Mouse (Mus musculus) brain, embryonic 14.5 days (tissue): Measurements from ENCODE around the gene Bcl2l10. TPM values are rescaled to one million over a fixed set of nuclear protein-coding genes. Genes with fewer than 3 reads are reported as not detected.

Source experiments
- DNase-seq: peaks from one replicate; pipeline ENCODE4 v3.0.0-alpha.2; 2011; ENCODE audit warnings: low read depth
- CTCF ChIP-seq: fragments of 200-500 bp; IDR thresholded peaks from 2 replicates; pipeline ENCODE4 v1.5.1; 2012; ENCODE audit warnings: inconsistent platforms, mild to moderate bottlenecking, moderate library complexity, borderline replicate concordance; ENCODE audit not compliant: insufficient read depth, insufficient read length; ENCODE audit errors: extremely low read depth
- POLR2A ChIP-seq: fragments of 200-500 bp; IDR thresholded peaks from 2 replicates; pipeline ENCODE4 v1.6.1; 2012; ENCODE audit warnings: mild to moderate bottlenecking, inconsistent platforms, borderline replicate concordance; ENCODE audit not compliant: poor library complexity, insufficient read depth, insufficient read length, severe bottlenecking; ENCODE audit errors: extremely low read depth
- polyA plus RNA-seq: library from polyadenylated mRNA; depleted of rRNA; stranded (reverse); fragments of >200 nt; gene quantifications from 2 replicates; pipeline ENCODE4 v1.2.3, GENCODE M21; 2012

The Bcl2l10 gene
- polyA plus RNA-seq, 1 experiment, result 0.08 TPM

GRCm38 (mm10) chr9:75314517-75315105, 32.9 kb upstream of the Bcl2l10 start:
- peak; percentile 75 for DNase-seq
- TF ChIP-seq POLR2A (no peak), CTCF (no peak)

DNA sequence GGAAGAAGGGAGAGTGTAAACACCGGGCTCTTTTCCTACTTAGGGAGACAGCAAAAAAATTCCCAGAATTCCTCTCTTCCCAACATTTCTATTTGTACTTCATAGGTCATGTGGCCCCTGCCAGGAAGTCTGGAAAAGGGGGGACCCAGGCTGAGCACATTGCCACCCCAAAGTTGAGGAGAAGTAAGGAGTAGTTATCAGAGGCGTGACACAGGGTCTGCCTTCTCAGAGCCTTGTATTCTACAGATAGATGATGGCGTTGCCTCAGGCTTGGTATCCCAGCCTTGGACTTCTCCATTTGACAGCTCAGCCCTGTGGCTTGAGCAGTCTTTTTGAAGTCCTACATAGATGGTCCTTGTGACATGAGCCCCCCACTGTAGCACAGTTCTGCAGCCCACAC, 32.3 kb upstream of the Bcl2l10 start:
- DNase-seq, result no peak
- no peak for TF ChIP-seq POLR2A
- TF ChIP-seq CTCF, result no peak

DNA sequence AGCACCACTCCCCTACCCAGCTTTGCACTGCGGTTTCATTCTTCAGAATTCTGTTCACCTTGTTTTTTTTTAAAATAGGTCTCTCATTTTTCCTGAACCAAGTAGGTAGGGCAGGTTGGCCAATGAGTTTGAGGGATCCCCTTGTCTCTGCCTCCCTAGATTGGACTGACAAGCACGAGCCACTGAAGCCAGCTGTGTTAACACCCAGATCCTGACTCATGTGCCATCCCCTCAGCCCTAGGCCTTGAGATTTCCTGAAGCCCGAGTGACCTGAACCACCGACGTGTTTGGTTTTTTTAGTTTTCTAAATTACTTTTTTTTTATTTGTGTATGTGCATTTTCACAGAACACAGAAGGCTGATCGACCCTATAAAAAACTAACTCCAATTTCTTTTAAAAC, 30.8 kb upstream of the Bcl2l10 start:
- DNase-seq, result no peak
- TF ChIP-seq POLR2A (no peak), CTCF (no peak)

DNA sequence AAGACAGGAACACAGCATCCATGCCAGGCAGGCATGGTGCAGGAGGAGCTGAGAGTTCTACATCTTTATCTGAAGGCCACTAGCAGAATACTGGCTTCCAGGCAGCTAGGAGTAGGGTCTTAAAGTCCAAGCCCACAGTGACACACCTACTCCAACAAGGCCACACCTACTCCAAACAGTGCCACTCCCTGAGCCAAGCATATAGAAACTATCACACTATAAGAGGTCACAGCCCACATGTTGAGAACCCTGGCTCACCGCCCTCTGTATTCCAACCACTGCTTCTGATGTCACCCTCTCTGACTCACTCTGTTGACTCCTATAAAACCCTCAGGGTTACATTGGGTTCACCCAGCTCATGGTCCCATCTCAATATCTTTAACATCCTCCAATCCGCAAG, 29.4 kb upstream of the Bcl2l10 start:
- no peak for DNase-seq
- TF ChIP-seq CTCF, result no peak
- TF ChIP-seq POLR2A, result no peak

GRCm38 (mm10) chr9:75319365-75319764, 28.2 kb upstream of the Bcl2l10 start:
- peak; percentile 31 for DNase-seq
- TF ChIP-seq POLR2A (no peak), CTCF (peak; percentile 12; the same call in 1 of the 2 replicates)

- no peak for TF ChIP-seq CTCF
- TF ChIP-seq POLR2A, result no peak
These were observed 25.3 kb upstream of the Bcl2l10 start for GRCm38 (mm10) chr9:75322099-75322885.

GRCm38 (mm10) chr9:75328047-75328446, 19.5 kb upstream of the Bcl2l10 start:
- no peak for DNase-seq
- TF ChIP-seq CTCF, result no peak
- TF ChIP-seq POLR2A, result no peak

More at GRCm38 (mm10) chr9:75322099-75322885, 25.3 kb upstream of the Bcl2l10 start:
- DNase-seq, result no peak

GRCm38 (mm10) chr9:75330821-75331220, 16.7 kb upstream of the Bcl2l10 start:
- no peak for DNase-seq
- no peak for TF ChIP-seq CTCF
- no peak for TF ChIP-seq POLR2A

- TF ChIP-seq POLR2A (no peak), CTCF (no peak)
- no peak for DNase-seq
These were observed 13.1 kb upstream of the Bcl2l10 start for GRCm38 (mm10) chr9:75334440-75334839.

GRCm38 (mm10) chr9:75338016-75338415, 9.5 kb upstream of the Bcl2l10 start:
- TF ChIP-seq POLR2A (no peak), CTCF (no peak)
- DNase-seq, result no peak

DNA sequence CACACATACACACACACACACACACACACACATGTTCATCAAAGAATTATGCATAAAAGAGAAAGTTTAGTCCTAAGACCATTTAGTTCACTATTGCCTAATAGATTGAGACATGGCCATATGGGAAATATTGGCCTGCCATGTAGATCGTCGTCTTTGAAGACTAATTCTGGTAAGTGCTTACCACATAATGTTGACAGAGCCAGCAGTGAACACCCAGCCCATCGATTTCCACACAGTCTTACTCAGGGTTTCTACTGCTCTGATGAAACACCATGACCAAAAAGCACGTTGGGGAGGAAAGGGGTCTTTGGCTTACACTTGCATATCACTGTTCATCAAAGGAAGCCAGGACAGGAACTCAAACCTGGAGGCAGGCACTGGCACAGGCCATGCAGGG, 5.1 kb upstream of the Bcl2l10 start:
- TF ChIP-seq POLR2A, result no peak
- TF ChIP-seq CTCF, result no peak
- no peak for DNase-seq

DNA sequence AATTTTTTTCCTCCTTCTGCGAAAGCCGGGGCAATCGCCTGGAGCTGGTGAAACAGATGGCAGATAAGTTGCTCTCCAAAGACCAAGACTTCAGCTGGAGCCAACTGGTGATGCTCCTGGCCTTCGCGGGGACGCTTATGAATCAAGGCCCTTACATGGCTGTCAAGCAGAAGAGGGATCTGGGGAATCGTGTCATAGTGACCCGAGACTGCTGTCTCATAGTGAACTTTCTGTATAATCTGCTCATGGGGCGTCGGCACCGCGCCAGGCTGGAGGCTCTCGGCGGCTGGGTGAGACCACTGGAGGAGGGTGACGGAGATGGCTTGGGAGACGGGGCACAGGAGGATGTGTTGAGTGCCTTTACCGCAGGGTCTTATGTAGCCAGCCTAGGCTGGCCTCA, 508 bp downstream of the Bcl2l10 start:
- no peak for DNase-seq
- TF ChIP-seq CTCF, result no peak
- TF ChIP-seq POLR2A, result no peak
